Mouse (Mus musculus): ENCODE measurements around the gene Smpx.

- 0 out of 2 replicates have a peak, but pooled peaks have one; percentile 2 for TF ChIP-seq CTCF (IDR thresholded peaks at IDR 0.05; ENCODE audit: borderline replicate concordance, extremely low read depth, insufficient read depth, insufficient read length)
- TF ChIP-seq POLR2A (IDR thresholded peaks at IDR 0.05; ENCODE audit: borderline replicate concordance, extremely low read depth, insufficient read depth, insufficient read length, poor library complexity, severe bottlenecking) = no peak
Measured at GRCm38 (mm10) chrX:157671820-157672219, 26.9 kb upstream of the Smpx start.
